Mouse (Mus musculus) midbrain, postnatal 0 days (tissue): ENCODE measurements around the gene Gm17334. TPM values are rescaled to one million over a fixed set of nuclear protein-coding genes. Genes with fewer than 3 reads are reported as not detected.

Source experiments
- ATAC-seq: fragments of 200-750 bp; cut with Nextera tagmentation; 2 replicates; pipeline ENCODE4 v1.8.0; 2017; ENCODE audit warnings: moderate number of reproducible peaks, mild to moderate bottlenecking, moderate TSS enrichment, moderate library complexity; ENCODE audit not compliant: low FRiP score
- DNase-seq: peaks from one replicate; pipeline ENCODE4 v3.0.0-alpha.2; 2015; ENCODE audit warnings: low spot score
- H3K27ac ChIP-seq: fragments of 300-500 bp; sonication (generic); 2 replicates; pipeline ENCODE4 v1.5.1; 2014; ENCODE audit warnings: low read depth, mild to moderate bottlenecking, low read length, mixed read lengths
- H3K27me3 ChIP-seq: fragments of 300-500 bp; sonication (generic); 2 replicates; pipeline ENCODE4 v1.6.1; 2014; ENCODE audit warnings: low read length, control low read depth, mixed read lengths; ENCODE audit not compliant: insufficient read depth
- H3K36me3 ChIP-seq: fragments of 300-500 bp; sonication (generic); 2 replicates; pipeline ENCODE4 v1.6.1; 2014; ENCODE audit warnings: low read length, control low read depth, mixed read lengths; ENCODE audit not compliant: insufficient read depth
- H3K4me1 ChIP-seq: fragments of 300-500 bp; sonication (generic); 2 replicates; pipeline ENCODE4 v1.6.1; 2014; ENCODE audit warnings: mild to moderate bottlenecking, control low read depth, antibody characterized with exemption, low read length, mixed read lengths; ENCODE audit not compliant: insufficient read depth
- H3K4me2 ChIP-seq: fragments of 300-500 bp; sonication (generic); 2 replicates; pipeline ENCODE4 v1.6.1; 2014; ENCODE audit warnings: low read depth, mild to moderate bottlenecking, low read length, mixed read lengths; ENCODE audit not compliant: poor library complexity, severe bottlenecking
- H3K4me3 ChIP-seq: fragments of 300-500 bp; sonication (generic); 2 replicates; pipeline ENCODE4 v1.5.1; 2014; ENCODE audit warnings: low read depth, mild to moderate bottlenecking, low read length, moderate library complexity
- H3K9ac ChIP-seq: fragments of 300-500 bp; sonication (generic); replicated peaks from 2 replicates; pipeline ENCODE4 v1.6.1; 2014; ENCODE audit warnings: mild to moderate bottlenecking, low read length, moderate library complexity, mixed read lengths; ENCODE audit not compliant: poor library complexity, severe bottlenecking
- H3K9me3 ChIP-seq: fragments of 300-500 bp; sonication (generic); 2 replicates; pipeline ENCODE4 v1.6.1; 2016; ENCODE audit warnings: low read length, control low read depth
- CTCF ChIP-seq: IDR thresholded peaks from 2 replicates; pipeline ENCODE4 v1.5.1; 2016; ENCODE audit warnings: antibody characterized with exemption, mild to moderate bottlenecking
- WGBS: fragments of 180-500 bp; shearing (Covaris S2); extraction: QIAGEN DNeasy Blood & Tissue Kit; methylation state at CpG from one replicate; pipeline ENCODE4 v1.1.7; 2014; 5-methylcytosine and 5-hydroxymethylcytosine counted together
- polyA plus RNA-seq: library from polyadenylated mRNA; unstranded; fragments of >200 nt; fragmentation: Nextera tagmentation; extraction: Ambion mirVana; gene quantifications from 2 replicates; pipeline ENCODE4 v1.2.1, GENCODE M21; 2015
- total RNA-seq: library from RNA; depleted of rRNA; stranded (reverse); fragments of >200 nt; gene quantifications from 2 replicates; pipeline ENCODE4 v1.2.3, GENCODE M21; 2014

Gene Gm17334
- total and polyA plus RNA-seq, 2 experiments from 2014 or later: not detected

DNA sequence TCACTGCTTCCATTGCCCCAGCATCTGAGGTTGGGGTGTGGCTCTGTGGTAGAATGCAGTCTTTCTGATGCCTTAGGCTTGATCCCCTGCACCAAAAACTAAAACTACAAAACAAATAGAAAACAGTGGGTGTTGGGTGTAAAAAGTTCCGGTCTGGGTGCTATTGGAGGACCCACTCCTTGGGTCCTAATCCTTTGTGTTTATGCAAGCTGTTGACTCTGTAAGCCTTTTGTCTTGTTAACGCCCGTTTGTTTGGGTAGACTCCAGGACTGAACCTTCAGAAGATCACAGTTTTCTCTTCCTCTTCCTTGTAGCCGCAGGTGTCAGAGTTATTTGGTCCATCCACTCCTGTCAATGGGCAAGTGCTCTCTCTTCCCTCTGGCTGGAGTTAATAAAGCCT lies 27.0 kb upstream of the Gm17334 start:
- Histone ChIP-seq H3K4me1 (peaks cover 7% of the 10 kb centered on the region; the same call in 1 of the 2 replicates), H3K36me3 (no peaks in the 10 kb centered on the region), H3K27me3 (no peaks in the 10 kb centered on the region), H3K27ac (no peak overlapping the region), H3K4me3 (no peak overlapping the region), H3K4me2 (no peak overlapping the region), H3K9ac (no peak overlapping the region), H3K9me3 (no peaks in the 10 kb centered on the region)
- TF ChIP-seq CTCF: no peak
- ATAC-seq (no peak), DNase-seq (no peak)
- WGBS: 63% methylated on average over 4 of the region's 4 CpGs

- Histone ChIP-seq H3K9me3 (no peaks in the 10 kb centered on the region), H3K27me3 (no peaks in the 10 kb centered on the region), H3K4me3 (no peak overlapping the region), H3K4me2 (no peak overlapping the region), H3K36me3 (no peaks in the 10 kb centered on the region), H3K4me1 (peaks cover 7% of the 10 kb centered on the region; the same call in 1 of the 2 replicates), H3K27ac (no peak overlapping the region), H3K9ac (no peak overlapping the region)
- no peak for TF ChIP-seq CTCF
- ATAC-seq (no peak), DNase-seq (no peak)
- WGBS: 87% methylated on average over 10 of the region's 10 CpGs
These were observed 25.2 kb upstream of the Gm17334 start for GRCm38 (mm10) chr11:53798041-53798711.

DNA sequence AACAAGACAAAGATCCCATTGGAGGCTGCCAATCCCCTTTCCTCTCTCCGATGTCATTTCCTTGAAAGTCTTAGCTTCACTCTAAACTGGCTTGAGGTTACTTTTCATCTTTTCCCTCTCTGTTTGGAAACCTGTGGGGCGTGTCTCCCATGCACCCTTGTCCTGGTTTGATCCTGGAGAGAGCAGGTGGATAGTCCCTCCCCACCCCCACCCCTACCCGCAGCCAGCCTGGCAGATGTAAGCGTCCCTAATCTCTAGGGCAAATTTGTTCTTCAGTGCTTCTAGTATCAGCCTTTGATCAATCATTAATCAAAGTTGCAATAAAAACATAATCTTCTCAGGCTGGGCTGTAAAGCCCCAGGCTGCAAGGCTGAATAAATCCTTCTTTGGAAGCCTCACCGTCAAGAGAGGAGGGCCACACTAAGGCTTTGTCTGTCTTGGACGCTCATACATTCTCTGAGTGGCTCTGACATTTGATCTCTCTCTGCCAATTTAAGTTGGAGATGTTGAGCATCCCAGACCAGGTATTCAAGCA lies 24.5 kb upstream of the Gm17334 start:
- H3K4me2 ChIP-seq: no peak overlapping the region
- no peak for ATAC-seq
- no peak overlapping the region for H3K27ac ChIP-seq
- no peak overlapping the region for H3K4me3 ChIP-seq
- no peak for DNase-seq
- no peaks in the 10 kb centered on the region for H3K9me3 ChIP-seq
- no peak for TF ChIP-seq CTCF
- no peak overlapping the region for H3K9ac ChIP-seq
- no peaks in the 10 kb centered on the region for H3K36me3 ChIP-seq
- no peaks in the 10 kb centered on the region for H3K27me3 ChIP-seq
- peaks cover 7% of the 10 kb centered on the region; the same call in 1 of the 2 replicates for H3K4me1 ChIP-seq
- 27% methylated on average over 6 of the region's 6 CpGs for WGBS

GRCm38 (mm10) chr11:53796409-53797151 lies 23.6 kb upstream of the Gm17334 start:
- Histone ChIP-seq H3K27me3 (no peaks in the 10 kb centered on the region), H3K27ac (0 out of 2 replicates have a peak overlapping the region, but pooled peaks have one; percentile 12), H3K9me3 (no peaks in the 10 kb centered on the region), H3K9ac (no peak overlapping the region), H3K4me2 (no peak overlapping the region; the same call in 1 of the 2 replicates), H3K4me3 (no peak overlapping the region), H3K4me1 (peaks cover 7% of the 10 kb centered on the region; the same call in 1 of the 2 replicates), H3K36me3 (no peaks in the 10 kb centered on the region)
- TF ChIP-seq CTCF: no peak
- DNase-seq: peak; percentile 18
- ATAC-seq: no peak
- WGBS: 52% methylated on average over 12 of the region's 12 CpGs

GRCm38 (mm10) chr11:53795813-53796212 lies 22.8 kb upstream of the Gm17334 start:
- H3K4me2 ChIP-seq: no peak overlapping the region
- TF ChIP-seq CTCF: no peak
- H3K27me3 ChIP-seq: no peaks in the 10 kb centered on the region

More at GRCm38 (mm10) chr11:53795813-53796212, 22.8 kb upstream of the Gm17334 start:
- Histone ChIP-seq H3K4me3 (no peak overlapping the region), H3K27ac (no peak overlapping the region), H3K4me1 (peaks cover 7% of the 10 kb centered on the region; the same call in 1 of the 2 replicates), H3K9me3 (no peaks in the 10 kb centered on the region), H3K9ac (no peak overlapping the region), H3K36me3 (no peaks in the 10 kb centered on the region)
- no peak for ATAC-seq
- WGBS: 72% methylated on average over 8 of the region's 8 CpGs
- DNase-seq: no peak
